Mouse (Mus musculus): ENCODE results near the gene Prcd.

Prcd gene

GRCm38 (mm10) chr11:116625081-116626000 lies 28.0 kb upstream of the Prcd start:
- CTCF ChIA-PET: interaction anchor here (0.6 to 1.2 kb wide), 4 partner anchors 9 to 19 kb away, joined by 3 to 5 read pairs (median 3); no protein-coding TSS in a partner anchor

- CTCF ChIA-PET: interaction anchor here (0.6 to 3.2 kb wide), 3 partner anchors 22 to 1327 kb away, joined by 3 to 14 read pairs (median 5); no protein-coding TSS in a partner anchor
Observed at GRCm38 (mm10) chr11:116626299-116627071, 26.8 kb upstream of the Prcd start, which contains the start of gene Rhbdf2. Rhbdf2 (minus strand) TSS chr11:116627019.

- CTCF ChIA-PET: interaction anchor here (0.6 to 3.2 kb wide), 5 partner anchors 23 to 1328 kb away, joined by 3 to 14 read pairs (median 3); partner anchors contain the start of gene Aanat
Observed at GRCm38 (mm10) chr11:116627072-116628020, 26.0 kb upstream of the Prcd start.

- CTCF ChIA-PET: interaction anchor here (1.1 to 3.2 kb wide), 5 partner anchors 25 to 175 kb away, joined by 3 to 14 read pairs (median 9); partner anchors contain the start of gene Aanat
Observed at GRCm38 (mm10) chr11:116628712-116629111, 24.6 kb upstream of the Prcd start.

- CTCF ChIA-PET: interaction anchor here (0.6 to 3.2 kb wide), 5 partner anchors 25 to 196 kb away, joined by 3 to 14 read pairs (median 6); no protein-coding TSS in a partner anchor
Observed at GRCm38 (mm10) chr11:116629472-116629871, 23.9 kb upstream of the Prcd start.

- CTCF ChIA-PET: interaction anchor here (0.6 to 0.7 kb wide), 2 partner anchors 13 to 195 kb away, joined by 4 to 6 read pairs; no protein-coding TSS in a partner anchor
Observed at GRCm38 (mm10) chr11:116630171-116630965, 23.0 kb upstream of the Prcd start.

- CTCF ChIA-PET: no interaction called here
Observed at GRCm38 (mm10) chr11:116632962-116633361, 20.4 kb upstream of the Prcd start.

GRCm38 (mm10) chr11:116636607-116637006 lies 16.7 kb upstream of the Prcd start:
- CTCF ChIA-PET: interaction anchor here (0.6 kb wide), 1 partner anchor 277 kb away, joined by 4 read pairs; no protein-coding TSS in a partner anchor

- CTCF ChIA-PET: no interaction called here
Observed at GRCm38 (mm10) chr11:116641168-116641567, 12.2 kb upstream of the Prcd start.

GRCm38 (mm10) chr11:116641731-116642130 lies 11.6 kb upstream of the Prcd start:
- CTCF ChIA-PET: no interaction called here

GRCm38 (mm10) chr11:116642681-116643578 lies 10.4 kb upstream of the Prcd start:
- CTCF ChIA-PET: interaction anchor here (0.6 to 0.8 kb wide), 3 partner anchors 12 to 165 kb away, joined by 3 to 4 read pairs (median 4); no protein-coding TSS in a partner anchor

GRCm38 (mm10) chr11:116643579-116644224 lies 9.6 kb upstream of the Prcd start:
- CTCF ChIA-PET: interaction anchor here (0.6 to 0.8 kb wide), 5 partner anchors 13 to 682 kb away, joined by 3 to 7 read pairs (median 4); no protein-coding TSS in a partner anchor

- CTCF ChIA-PET: interaction anchor here (0.6 kb wide), 2 partner anchors 43 to 683 kb away, joined by 3 to 7 read pairs; no protein-coding TSS in a partner anchor
Observed at GRCm38 (mm10) chr11:116644225-116645112, 8.9 kb upstream of the Prcd start.

GRCm38 (mm10) chr11:116645446-116646110 lies 7.8 kb upstream of the Prcd start:
- CTCF ChIA-PET: no interaction called here

- CTCF ChIA-PET: no interaction called here
Observed at GRCm38 (mm10) chr11:116646136-116646535, 7.2 kb upstream of the Prcd start.

GRCm38 (mm10) chr11:116646771-116647170 lies 6.6 kb upstream of the Prcd start:
- CTCF ChIA-PET: no interaction called here
